Mouse (Mus musculus): ENCODE data around the gene Rexo4.

The Rexo4 gene

DNA sequence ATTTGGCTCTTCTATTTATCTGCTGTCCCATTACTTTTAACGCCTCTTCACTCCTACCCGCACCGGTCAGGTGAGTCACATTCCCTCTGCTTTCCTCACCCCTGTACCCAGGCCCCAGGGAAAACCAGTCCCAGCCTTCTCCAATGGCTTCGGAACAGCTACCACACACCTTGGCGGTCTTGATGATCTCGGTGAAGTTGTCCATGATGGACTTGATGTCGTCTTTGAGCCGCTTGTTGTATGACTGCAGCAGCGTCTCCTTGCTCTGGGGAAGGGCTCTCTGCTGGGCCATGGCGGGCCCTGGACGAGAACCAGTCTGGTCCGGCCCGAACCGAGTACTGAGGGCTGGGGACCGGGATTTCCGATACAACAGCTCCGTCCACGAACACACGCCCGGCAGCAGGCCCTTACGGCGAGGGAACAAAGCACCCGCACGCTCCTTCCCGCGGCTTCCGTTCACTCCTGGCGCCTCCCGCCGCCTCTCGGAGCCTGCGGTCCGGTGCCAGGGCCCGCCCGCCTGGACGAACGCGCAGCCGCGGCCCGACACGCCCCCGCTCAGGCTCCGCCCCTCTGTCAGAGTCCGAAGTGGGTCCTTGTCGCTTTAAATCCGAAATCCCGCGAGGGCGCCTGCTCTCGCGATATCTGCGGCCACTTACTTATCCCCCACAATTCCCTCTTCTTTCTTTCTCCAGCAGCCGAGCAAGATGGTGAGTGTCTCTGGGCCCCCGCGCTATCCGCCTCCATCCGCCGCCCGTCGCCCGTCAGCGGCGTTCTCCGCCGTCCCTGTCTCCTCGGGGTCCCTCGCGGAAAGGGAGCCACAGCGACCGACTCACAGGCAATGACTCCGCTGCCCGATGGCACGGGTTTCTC lies 53.8 kb downstream of the Rexo4 start, which contains the start of the genes Med22 and Rpl7a:
TSS of gene Med22 (minus strand) at position 554 of the 870 bp plus-strand sequence.
TSS of gene Rpl7a (plus strand) at position 641 of the 870 bp plus-strand sequence.
- peak; percentile 98 for DNase-seq (ENCODE audit: low read depth, low spot score)

DNA sequence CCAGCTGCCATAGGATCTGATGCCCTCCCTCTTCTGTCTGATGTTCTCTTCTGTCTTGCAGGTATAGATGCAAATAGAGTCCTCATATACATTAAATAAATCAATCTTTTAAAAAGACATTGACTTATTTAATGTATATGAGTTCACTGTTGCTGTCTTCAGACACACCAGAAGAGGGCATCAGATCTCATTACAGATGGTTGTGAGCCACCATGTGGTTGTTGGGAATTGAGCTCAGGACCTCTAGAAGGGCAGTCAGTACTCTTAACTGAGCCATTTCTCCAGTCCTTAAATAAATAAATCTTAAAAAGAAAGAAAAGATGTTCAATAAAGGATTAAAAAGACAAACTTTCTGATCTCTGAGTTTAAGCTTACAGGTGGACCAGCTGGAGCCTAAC lies 54.8 kb downstream of the Rexo4 start:
- DNase-seq (ENCODE audit: low read depth, low spot score): peak; percentile 27

DNA sequence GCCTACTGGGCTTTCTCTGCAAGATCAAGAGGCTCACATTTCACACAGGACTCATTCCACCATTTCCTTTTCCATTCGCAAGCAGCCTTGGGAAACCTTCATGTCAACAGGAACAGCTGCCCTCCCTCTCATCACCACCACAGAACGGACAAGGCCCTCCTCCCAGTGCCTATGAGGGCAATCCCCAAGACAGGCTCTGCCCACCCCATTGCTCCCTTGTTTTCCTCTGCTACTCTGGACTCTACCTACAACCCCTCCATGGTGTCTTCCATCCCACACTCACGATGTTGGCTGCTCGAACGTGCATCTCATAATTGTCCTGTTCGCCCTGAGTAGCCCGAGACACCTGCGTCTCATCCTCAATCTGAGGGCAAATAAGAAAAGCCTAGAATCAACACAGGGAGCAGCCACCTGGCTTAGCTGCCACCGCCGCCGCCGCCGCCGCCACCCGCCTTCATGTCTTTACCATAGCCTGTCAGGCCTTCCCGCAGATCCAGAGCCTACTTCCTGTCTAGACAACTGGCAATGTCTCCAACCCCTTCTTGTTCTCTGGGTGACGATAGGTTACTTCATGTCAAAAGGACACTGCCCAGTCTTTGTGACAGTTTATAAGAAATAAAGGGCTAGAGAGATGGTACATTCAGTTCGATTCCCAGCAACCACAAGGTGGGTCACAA lies 55.3 kb downstream of the Rexo4 start:
- DNase-seq (ENCODE audit: low read depth, low spot score): no peak

DNA sequence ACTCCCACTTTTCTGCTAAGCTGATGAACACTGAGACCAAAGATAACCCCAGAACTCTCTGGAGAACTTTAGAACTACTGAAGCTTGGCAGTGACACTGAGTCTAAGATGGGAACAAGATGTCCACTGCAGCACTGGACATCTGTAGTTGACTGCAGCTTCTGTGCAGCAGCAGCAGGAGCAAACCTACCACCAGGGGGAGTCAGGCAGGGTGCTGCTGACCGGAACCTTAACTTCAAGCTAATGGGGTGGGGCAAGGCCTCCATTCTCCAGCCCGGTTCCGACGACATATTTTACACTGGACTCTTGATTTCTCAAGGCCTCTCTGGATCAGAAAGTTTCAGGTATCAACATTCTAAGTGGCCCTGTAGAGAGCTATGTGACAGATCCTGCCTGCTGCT lies 57.1 kb downstream of the Rexo4 start:
- peak; percentile 77 for DNase-seq (ENCODE audit: low read depth, low spot score)

DNA sequence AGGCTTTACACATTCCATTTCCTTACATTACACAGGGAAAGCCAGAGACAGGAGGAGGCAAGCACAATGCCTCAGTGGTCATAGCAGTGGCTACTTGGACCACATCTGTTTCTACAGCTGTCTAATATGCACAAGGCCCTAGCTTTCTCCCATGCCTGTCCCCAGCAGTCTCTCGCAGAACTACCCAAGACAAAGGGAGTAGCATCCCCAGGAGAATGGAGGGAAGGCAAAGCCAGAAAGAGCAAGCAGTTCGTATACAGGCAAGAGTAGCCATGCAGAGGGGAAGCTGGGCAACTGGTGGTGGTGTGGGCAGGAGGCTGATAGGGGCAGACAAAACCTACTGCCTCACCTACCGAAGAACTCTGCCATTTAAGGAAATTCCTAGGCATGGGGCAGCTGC lies 57.8 kb downstream of the Rexo4 start:
- DNase-seq (ENCODE audit: low read depth, low spot score): no peak

DNA sequence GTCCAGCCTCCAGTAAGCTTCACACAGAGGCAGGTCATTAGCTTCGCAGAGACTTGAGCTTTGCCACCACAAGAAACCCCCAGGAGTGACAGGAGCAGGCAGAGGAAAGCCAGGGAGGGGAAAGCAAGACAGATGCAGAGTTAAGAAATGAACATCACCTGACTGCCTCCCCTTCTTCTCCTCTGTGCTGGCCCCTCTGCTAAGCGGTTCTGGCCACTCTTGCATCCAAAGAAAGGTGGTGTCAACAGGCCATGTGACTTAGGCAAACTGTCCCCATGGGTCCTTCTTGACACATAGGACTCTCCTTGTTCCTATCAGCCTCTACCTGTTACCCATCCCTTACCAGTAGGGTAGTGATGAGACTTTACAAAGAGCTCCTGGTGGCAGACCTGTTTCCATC lies 58.2 kb downstream of the Rexo4 start:
- no peak for DNase-seq (ENCODE audit: low read depth, low spot score)
